Mouse (Mus musculus): Measurements from ENCODE around the gene Eaf1.
"Not testable (repeated sequence)": the region's sequence is repeated elsewhere in the genome, so short reads cannot be mapped to it uniquely, and the experiment has no call there.

DNA sequence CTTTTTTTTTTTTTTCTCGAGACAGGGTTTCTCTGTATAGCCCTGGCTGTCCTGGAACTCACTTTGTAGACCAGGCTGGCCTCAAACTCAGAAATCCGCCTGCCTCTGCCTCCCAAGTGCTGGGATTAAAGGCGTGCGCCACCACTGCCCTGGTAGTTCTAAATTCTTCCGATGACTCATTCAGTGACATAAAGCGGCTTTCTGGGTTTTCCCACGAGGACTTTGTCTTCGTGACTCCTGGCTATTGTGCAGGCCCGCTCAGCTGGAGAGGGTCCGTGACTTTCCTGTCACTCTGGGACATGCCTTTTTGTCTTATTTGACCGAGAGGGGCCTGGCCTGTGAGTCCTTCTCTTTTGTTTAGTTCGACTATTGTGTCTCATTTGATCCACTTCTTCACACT, 40.3 kb upstream of the Eaf1 start:
- TF ChIP-seq CTCF (IDR thresholded peaks at IDR 0.05; ENCODE audit: insufficient read depth, low read length); POLR2A (IDR thresholded peaks at IDR 0.05; ENCODE audit: borderline replicate concordance, extremely low read depth, low read depth, low read length): not testable (repeated sequence)
